Mouse (Mus musculus) frontal cortex, postnatal 10 days (tissue): ENCODE measurements at regions not wholly inside any gene's neighbourhood (a gene's known extent, or its start where the extent isn't known, plus 50 kb on each side); places are given as distances from the start of the nearest gene placed in this dataset.
"Not testable (repeated sequence)": the region's sequence is repeated elsewhere in the genome, so short reads cannot be mapped to it uniquely, and the experiment has no call there.

Experiments used
- DNase-seq, 2 experiments: peaks; one replicate each; pipeline ENCODE4 v3.0.0; 2022; ENCODE audit warnings: low spot score in 2 of 2, mixed read lengths in 1 of 2

- DNase-seq = no peak
Measured at GRCm38 (mm10) chr3:101224091-101224490, 63.6 kb downstream of the Cd2 start.

GRCm38 (mm10) chr3:101219897-101220296 is 67.8 kb downstream of the Cd2 start:
- no peak for DNase-seq

DNA sequence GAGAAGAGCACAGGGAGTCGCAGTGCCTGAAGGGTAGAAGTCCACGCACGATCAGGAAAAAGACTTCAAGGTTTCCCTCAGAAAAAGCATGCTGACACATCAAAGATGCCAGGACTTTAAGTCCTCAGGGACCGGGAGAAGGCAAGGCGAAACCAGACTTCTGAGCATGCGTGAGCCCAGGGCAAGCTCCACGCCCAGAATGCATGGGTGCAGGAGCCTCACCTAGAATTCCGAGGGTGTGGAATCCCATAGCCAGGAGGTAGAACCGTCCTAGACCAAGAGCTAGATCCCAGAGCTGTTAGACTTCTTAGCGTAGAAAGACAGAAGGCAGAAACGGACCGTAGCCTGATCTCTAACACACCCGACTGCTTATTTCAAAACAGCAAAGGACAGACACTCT is 71.0 kb downstream of the Cd2 start:
- no peak for DNase-seq

DNA sequence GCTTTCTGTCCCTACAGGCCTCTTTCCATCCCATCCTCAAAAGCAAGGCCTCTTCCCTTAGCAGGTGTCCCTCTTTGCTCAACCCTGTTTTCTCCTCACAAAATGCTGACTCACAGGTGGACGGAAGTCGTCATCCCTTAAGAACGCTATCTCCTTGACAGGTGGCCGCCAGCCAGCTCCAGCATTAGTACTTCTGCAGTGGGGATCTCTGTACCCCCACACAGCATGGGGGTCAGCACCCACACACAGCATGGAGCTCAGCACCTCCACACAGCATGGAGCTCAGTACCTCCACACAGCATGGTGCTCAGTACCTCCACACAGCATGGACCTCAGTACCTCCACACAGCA is 74.6 kb downstream of the Cd2 start:
- DNase-seq = no peak

DNA sequence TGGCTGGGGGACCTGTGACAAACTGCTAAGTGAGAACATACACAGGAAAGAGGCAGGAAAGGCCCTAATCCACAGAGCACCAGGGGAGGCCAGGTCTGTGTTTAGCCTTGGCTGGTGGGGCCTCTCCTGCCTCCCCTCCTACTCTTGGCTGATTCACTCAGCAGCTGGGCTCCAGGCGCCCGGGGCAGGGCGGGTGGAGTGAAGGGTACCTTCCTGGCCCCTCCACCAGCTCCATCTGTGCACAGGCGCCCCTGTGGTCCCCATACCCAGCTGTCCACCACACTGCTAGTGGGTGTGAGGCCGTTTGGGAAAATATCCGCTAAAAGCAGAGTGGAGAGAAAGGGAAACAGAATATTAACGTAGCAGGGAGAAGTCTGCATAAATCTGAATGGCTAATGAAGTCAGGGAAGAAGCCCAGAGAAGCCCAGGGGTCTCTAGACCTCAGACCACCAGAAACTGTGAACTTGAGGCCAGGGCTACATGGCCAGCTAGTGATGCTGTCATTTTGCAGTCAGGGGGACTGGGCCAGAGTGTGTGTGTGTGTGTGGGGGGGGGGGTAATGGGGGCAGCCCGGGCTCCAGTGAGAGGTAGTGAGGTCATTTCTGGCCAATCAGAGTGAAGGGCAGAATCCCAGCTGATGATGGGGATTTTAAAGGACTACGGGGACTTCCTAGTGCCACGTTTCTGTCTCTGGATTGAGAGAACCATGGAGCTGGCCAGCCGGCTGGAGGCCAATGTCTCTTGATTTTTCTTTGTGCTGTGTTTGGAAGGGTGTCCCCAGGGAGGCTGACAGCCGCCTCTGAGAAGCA is 75.1 kb downstream of the Cd2 start:
- peak; percentile 13 to 22 for DNase-seq

DNA sequence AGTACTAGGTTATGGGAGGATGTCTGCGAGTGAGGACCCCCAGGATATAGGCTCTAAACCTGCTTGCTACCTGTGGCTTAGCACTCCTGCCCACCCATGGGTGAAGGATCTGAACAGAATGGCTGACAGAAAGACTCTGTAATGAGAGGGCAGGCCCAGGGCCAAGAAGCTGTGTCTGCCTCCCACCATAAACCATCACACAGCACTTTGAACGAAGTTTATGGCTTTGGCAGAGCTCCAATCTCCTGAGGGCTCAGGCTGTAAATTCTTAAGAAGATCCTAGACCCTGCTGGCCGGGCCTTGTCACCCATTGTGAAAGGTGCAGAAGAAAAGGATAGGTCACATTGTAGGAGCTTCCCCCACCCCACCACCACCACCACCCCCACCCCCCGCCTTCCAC is 75.8 kb downstream of the Cd2 start:
- no peak for DNase-seq

DNA sequence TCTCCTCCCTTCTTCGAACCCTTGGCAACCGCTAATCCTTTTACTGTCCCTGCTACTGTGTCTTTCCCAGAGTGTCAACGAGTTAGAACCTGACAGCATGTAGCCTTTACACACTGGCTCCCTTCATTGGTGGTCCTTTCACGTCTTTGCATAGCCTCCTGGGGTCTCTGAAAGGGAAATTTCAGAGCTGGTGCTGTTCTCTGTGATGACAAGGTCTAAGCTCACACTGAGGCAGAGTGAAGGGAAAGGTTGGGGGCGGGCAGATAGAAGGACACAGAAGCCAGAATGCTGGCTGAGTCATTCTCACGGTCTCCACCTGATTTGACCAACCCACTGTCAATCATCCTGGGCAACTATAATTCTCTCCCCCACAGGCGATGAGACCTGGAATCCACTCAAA is 78.2 kb downstream of the Cd2 start:
- no peak for DNase-seq

DNA sequence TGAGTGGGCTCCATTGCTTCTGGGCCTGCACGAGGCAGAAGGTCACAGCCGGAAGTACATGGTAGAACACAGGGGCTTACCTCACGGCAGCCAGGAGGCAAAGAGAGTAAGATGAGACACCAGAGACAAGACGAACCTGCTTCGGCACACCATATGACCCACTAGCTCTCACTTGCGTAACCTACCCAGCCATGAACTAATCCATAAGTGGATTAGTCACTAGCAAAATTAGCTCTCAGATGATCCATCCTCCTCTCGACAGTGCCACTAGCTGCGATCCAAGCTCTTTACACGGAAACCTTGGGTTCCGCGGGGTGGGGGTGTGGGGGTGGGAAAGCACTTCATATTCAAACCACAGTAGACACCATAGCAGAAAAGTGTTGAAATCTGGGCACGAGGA is 79.0 kb downstream of the Cd2 start:
- no peak for DNase-seq

DNA sequence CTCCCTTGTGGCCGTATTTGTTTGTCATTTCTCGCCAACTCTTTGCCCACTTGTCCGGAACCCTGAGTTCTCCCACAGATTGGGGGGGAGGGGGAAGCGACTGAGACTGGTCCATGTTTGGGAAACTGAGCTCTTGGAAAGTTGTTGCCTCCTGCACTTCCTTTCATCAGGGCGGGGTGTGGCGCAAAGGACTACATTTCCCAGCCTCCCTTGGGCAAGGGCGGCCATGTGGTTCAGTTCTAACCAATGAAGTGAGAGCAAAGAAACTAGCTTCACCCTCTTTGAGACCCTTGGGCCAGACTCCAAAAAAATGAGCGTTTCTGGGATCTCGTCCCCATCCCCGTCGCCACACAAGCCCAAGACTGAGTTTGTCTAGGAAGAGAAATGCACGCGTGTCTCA is 81.6 kb downstream of the Cd2 start:
- DNase-seq = not testable (repeated sequence)

DNA sequence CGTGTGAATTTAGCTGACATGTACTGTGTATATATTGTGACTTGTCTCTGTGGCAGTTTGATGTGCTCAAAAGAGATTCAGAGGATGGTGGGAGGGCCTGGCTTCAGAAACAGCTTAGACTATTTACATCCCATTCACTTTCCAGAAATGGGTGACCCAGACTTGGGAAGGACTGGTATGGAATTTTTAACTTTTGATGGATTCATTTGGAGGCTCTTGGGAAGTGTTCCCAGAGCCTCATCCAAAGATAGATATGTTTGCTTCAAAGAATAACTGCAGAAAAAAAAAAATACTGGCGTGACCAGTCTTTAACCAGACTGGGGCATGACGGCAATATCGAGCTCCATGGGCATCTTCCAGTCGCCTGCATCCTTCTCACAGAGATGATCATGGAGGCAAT is 84.6 kb upstream of the Ptgfrn start:
- no peak for DNase-seq

DNA sequence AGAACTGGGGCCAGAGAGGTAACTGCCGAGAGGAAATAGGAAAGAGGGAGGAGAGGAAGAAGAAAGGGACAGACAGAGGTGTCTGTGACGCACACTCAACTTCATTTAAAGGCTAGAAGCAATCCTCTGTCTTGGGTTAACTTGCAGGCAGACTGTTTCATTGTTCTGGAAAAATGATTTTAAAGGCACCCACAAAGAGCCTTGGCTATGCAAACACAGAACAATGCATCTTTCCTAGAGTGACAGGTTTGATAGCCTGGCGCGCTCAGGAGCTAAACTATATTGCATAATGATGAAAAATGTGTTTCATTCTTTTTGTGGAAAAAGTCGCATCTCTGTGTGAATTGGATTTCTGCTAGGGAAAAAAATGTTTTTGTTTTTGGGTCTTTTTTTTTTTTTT is 84.2 kb upstream of the Ptgfrn start:
- DNase-seq = no peak

- DNase-seq = no peak
Measured at GRCm38 (mm10) chr3:101191298-101191986, 81.4 kb upstream of the Ptgfrn start.

GRCm38 (mm10) chr3:101181958-101182357 is 71.9 kb upstream of the Ptgfrn start:
- DNase-seq = no peak

DNA sequence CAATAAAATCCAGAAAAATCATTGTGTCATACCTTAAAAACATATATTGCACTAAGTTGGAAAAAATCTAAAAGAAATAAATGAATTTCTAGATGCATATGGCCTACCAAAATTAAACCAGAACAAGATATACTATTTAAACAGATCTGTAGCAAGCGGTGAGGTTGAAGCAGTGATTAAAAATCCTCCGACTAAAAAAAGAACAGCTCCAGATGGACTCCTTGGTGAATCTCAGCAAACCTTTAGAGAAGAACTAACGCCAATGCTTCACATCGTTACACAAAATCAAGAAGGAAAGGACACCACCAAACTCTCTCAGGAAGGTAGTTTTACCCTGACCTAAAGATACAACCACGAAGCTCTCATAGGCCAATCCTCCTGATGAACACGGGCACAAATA is 63.9 kb upstream of the Ptgfrn start:
- DNase-seq = no peak

DNA sequence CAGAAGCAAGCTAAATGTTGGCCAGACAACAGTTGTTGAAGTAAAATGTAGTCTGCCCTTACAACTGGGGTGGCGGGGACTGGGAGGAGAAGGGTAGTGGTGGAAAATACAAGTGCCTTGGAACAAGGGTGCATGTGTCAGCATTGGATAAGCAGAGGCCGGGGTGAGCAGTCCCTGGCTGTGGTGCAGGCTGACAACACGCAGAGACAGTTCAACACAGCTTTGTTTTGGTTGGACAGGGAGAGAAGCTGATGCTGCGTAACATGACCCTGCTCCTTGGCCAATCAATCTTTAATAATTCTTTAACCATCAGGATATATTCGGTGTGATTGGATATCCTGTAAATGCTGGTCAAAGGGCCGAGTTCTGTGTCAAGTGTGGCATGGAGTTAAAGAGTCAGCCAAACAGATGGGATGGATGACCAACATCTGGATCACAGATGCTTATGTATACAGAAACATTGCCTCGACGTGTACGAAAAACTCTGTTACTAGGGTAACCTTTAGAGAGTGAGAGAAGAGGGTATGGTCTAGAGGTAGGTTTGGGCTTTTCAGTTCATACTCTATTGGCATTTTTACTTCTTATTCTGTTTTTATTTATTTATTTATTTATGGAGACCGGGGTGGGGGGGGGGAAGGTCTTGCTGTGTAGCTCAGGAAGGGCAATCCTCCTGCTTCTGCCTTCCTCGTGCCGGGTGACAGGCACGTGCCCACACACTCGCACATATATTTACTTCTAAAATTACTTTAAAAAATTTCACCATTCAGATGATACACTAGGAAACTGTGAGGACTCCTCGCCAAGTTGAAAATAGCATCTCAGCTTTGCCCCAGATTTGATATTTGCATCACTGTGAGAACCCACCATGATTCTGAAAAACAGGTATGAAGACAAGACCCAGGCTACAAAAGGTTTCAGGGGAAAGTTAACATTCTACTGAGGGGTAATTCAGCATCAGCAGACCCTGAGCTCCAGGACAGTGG is 60.2 kb upstream of the Ptgfrn start:
- DNase-seq = no peak

GRCm38 (mm10) chr3:101167026-101167425 is 56.9 kb upstream of the Ptgfrn start:
- DNase-seq = no peak

DNA sequence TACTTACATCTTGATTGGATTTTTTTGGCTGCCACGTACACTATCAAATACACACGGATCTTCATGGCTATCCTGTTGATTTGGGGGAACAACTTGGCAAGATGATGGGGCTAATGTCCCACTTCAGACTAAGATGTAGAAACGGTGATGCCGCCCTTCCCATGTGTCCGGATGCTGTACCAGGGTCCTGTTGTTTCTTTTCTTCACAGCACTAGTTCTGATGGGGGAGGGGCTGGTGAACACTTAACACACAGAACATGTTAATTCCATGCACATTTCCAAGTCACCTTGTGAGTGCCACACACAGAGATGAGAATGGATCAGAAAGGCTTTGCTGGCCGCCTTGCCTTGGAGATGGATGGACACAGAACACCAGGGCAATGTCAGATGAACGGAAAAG is 56.5 kb upstream of the Ptgfrn start:
- no peak for DNase-seq

- no peak for DNase-seq
Measured at GRCm38 (mm10) chr3:101165261-101165660, 55.2 kb upstream of the Ptgfrn start.

DNA sequence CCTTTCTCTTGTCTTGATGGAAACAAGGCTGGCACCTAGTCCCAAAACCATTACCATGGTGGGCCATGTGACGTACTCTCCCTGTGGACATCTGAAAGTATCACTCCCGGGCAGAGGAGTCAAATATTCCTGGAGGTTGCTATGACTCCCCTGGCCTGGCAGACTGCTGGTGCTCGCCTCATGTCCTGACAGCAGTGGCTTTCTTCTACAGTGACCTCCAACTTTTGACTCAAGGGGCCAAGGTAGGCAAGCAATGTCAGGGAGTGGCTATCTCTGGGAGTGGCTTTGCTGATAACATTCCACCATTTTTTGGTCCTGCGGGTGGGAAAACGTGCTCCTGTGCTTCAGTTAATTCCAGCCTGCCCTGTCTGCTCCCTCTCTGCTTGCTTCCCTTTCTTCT is 54.7 kb upstream of the Ptgfrn start:
- DNase-seq = no peak

DNA sequence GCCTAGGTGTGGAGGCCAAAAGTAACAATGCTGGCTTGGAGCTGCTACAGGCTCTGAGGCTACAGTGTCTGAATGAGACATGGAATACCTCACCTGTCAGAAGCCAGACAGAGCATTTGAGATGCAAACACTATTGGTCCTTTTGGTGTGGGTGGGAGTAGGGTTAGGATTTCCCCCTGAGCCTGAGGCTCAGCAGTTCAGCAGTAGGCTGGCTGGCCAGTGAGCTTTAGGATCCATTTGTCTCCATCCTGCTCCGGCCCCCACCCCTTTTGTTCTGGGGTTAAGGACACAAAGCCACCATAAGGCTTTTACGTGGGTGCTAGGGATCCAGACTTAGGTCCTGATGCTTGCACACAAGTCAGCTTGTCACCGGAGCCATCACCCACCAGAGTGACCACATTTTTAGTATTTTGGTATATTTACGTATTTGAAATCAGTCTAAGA is 53.9 kb upstream of the Ptgfrn start:
- DNase-seq = no peak

DNA sequence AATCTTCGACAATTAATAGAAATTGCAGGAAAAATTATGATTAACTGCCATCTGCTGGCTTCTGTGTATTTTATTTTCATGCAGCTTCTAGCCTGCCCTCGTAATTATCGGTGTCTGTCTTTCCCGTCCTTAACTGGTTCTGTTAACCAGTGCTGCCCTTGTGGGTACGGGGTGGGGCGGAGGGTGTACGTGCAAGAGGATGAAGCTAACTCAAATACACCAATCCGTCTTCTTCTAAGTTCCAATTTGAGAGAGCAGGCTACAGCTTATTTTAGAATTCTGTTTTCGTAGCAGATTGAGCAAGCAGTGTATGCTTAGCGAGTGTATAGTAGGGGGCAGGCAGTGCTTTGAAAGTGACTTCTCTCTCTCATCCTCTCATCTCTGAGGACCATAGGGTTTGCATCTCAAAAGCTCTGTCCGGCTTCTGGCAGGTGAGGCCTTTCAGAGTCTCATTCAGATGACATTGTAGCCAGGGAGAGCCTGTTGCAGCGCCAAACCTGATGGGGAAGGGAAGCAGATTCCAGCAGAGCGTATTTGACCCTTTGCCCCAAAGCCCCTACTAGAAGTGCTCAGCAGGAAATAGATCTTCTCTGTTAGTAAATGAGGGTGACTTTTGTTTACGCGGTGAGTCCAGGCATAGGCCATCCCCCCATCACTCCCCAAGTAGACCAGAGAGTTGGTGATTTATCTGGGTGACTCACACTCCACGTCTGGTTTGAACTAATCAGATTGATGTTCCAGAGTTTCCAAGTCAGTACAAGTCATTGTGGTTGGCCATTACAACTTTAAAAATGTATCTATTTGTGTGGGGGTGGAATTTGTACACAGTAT is 53.3 kb upstream of the Ptgfrn start:
- no peak for DNase-seq
